In genomic region chr17:36187540-36187939, GRCm38 (mm10) we compare ENCODE assay signal across 30 mouse cellular contexts. TPM values are rescaled to one million over a fixed set of nuclear protein-coding genes. Genes with fewer than 3 reads are reported as not detected.
"Had no signal": no experiment of that assay in that cellular context is flagged by ENCODE, and none has a peak within 500 bp of the region (broad histone marks: within the 10 kb centered on the region; RNA-seq: fewer than 3 reads in every experiment).

No protein-coding gene starts in this region.

- H3K36me3 ChIP-seq: limb, embryonic 10.5 days; limb, embryonic 13.5 days; liver, embryonic 12.5 days; liver, embryonic 15.5 days; neural tube, embryonic 12.5 days; neural tube, embryonic 15.5 days had no signal

- H3K4me3 ChIP-seq: layer of hippocampus, adult 2 months; limb, embryonic 10.5 days; limb, embryonic 13.5 days; liver, embryonic 12.5 days; liver, embryonic 15.5 days; neural tube, embryonic 12.5 days; neural tube, embryonic 15.5 days had no signal

- H3K9me3 ChIP-seq: limb, embryonic 10.5 days; limb, embryonic 13.5 days; liver, embryonic 12.5 days; liver, embryonic 15.5 days; neural tube, embryonic 12.5 days; neural tube, embryonic 15.5 days had no signal

- DNase-seq: kidney, adult 2 months; kidney, postnatal 25 days; layer of hippocampus, adult 9-11 months; liver; lung, adult 2 months; lung, postnatal 14 days; midbrain, embryonic 14.5 days; retina, postnatal 1 day; thymus, adult 18-20 months; thymus, postnatal 36 days had no signal

- H3K27ac ChIP-seq: kidney, postnatal 0 days; layer of hippocampus, adult 2 months; limb, embryonic 10.5 days; limb, embryonic 13.5 days; liver, embryonic 12.5 days; liver, embryonic 15.5 days; macrophage; neural tube, embryonic 12.5 days; neural tube, embryonic 15.5 days had no signal

- H3K4me1 ChIP-seq: limb, embryonic 10.5 days; limb, embryonic 13.5 days; liver, embryonic 12.5 days; liver, embryonic 15.5 days; neural tube, embryonic 12.5 days; neural tube, embryonic 15.5 days had no signal

- H3K4me2 ChIP-seq: limb, embryonic 13.5 days; liver, embryonic 12.5 days; liver, embryonic 15.5 days; midbrain, embryonic 11.5 days; neural tube, embryonic 12.5 days; neural tube, embryonic 15.5 days had no signal

- H3K9ac ChIP-seq: limb, embryonic 13.5 days; liver, embryonic 12.5 days; liver, embryonic 15.5 days; neural tube, embryonic 12.5 days; neural tube, embryonic 15.5 days had no signal

- ATAC-seq: intestine, postnatal 0 days; liver, embryonic 12.5 days had no signal

RNA-seq across cellular contexts. Expression of gene H2-T3, which starts 2.5 kb away (rescaled TPM):
- total RNA-seq: layer of hippocampus, adult 2 months; layer of hippocampus, postnatal 25 days; left cerebral cortex, postnatal 25 days; megakaryocyte-erythroid progenitor cell, adult 5-6 weeks; midbrain, postnatal 0 days had no signal
- polyA plus RNA-seq: kidney, adult 2 months; kidney, embryonic 14.5 days; kidney, postnatal 0 days; limb, embryonic 10.5 days; limb, embryonic 13.5 days; liver, embryonic 12.5 days; liver, embryonic 15.5 days; lung, adult 2 months; macrophage; midbrain, embryonic 11.5 days; midbrain, embryonic 14.5 days; midbrain, postnatal 0 days; neural tube, embryonic 12.5 days; neural tube, embryonic 15.5 days; testis, adult 2 months had no signal

RNA-seq across cellular contexts. Expression of gene Gm8909, which starts 19.2 kb away (rescaled TPM):
- total RNA-seq: layer of hippocampus, adult 2 months; layer of hippocampus, postnatal 25 days; left cerebral cortex, adult 18-20 months; left cerebral cortex, postnatal 25 days; megakaryocyte-erythroid progenitor cell, adult 5-6 weeks; midbrain, postnatal 0 days had no signal
- polyA plus RNA-seq: kidney, adult 2 months; kidney, embryonic 14.5 days; kidney, postnatal 0 days; limb, embryonic 10.5 days; limb, embryonic 13.5 days; liver, embryonic 12.5 days; liver, embryonic 15.5 days; macrophage; midbrain, embryonic 14.5 days; midbrain, postnatal 0 days; neural tube, embryonic 15.5 days; urinary bladder, adult 2 months had no signal

RNA-seq across cellular contexts. Expression of gene Gm7030, which starts 58.3 kb away (rescaled TPM):
- total RNA-seq: layer of hippocampus, adult 2 months; layer of hippocampus, postnatal 25 days; left cerebral cortex, adult 18-20 months; left cerebral cortex, postnatal 25 days; megakaryocyte-erythroid progenitor cell, adult 5-6 weeks; midbrain, postnatal 0 days had no signal
- polyA plus RNA-seq: kidney, adult 2 months; kidney, embryonic 14.5 days; kidney, postnatal 0 days; limb, embryonic 10.5 days; limb, embryonic 13.5 days; liver, embryonic 12.5 days; liver, embryonic 15.5 days; lung, adult 2 months; lung, embryonic 16.5 days; macrophage; midbrain, embryonic 11.5 days; midbrain, embryonic 14.5 days; midbrain, postnatal 0 days; neural tube, embryonic 12.5 days; neural tube, embryonic 15.5 days; testis, adult 2 months; urinary bladder, adult 2 months had no signal
